Mouse (Mus musculus) liver, adult 2 months (tissue): ENCODE results near the gene Uroc1. TPM values are rescaled to one million over a fixed set of nuclear protein-coding genes. Genes with fewer than 3 reads are reported as not detected.
A peak's percentile ranks its signal among the peaks of the same experiment; 100 is the strongest.

Source experiments
- DNase-seq: peaks from one replicate; pipeline ENCODE4 v3.0.0-alpha.2; 2011; ENCODE audit warnings: low read depth, low spot score; ENCODE audit errors: extremely low read depth
- H3K27ac ChIP-seq: fragments of 200-500 bp; replicated peaks from 2 replicates; pipeline ENCODE4 v1.5.1; 2012; ENCODE audit warnings: low read depth, mild to moderate bottlenecking, control low read depth, inconsistent platforms, low read length; ENCODE audit not compliant: insufficient read depth
- H3K27me3 ChIP-seq: fragments of 200-500 bp; 2 replicates; pipeline ENCODE4 v1.6.1; 2012; ENCODE audit warnings: mild to moderate bottlenecking, moderate library complexity, low read length, inconsistent platforms; ENCODE audit not compliant: control insufficient read depth, insufficient read depth
- H3K36me3 ChIP-seq: fragments of 200-500 bp; 2 replicates; pipeline ENCODE4 v1.6.1; 2012; ENCODE audit warnings: low read length, inconsistent platforms; ENCODE audit not compliant: control insufficient read depth, insufficient read depth
- H3K4me1 ChIP-seq: fragments of 200-500 bp; 2 replicates; pipeline ENCODE4 v1.6.1; 2011; ENCODE audit warnings: low read length; ENCODE audit not compliant: control insufficient read depth, insufficient read depth
- H3K4me3 ChIP-seq: fragments of 200-500 bp; 2 replicates; pipeline ENCODE4 v1.5.1; 2011; ENCODE audit warnings: low read depth, mild to moderate bottlenecking, control low read depth, low read length, moderate library complexity; ENCODE audit not compliant: insufficient read depth
- H3K79me2 ChIP-seq: fragments of 200-500 bp; 2 replicates; pipeline ENCODE4 v1.6.1; 2012; ENCODE audit warnings: inconsistent platforms, mild to moderate bottlenecking, low read length, moderate library complexity; ENCODE audit not compliant: control insufficient read depth, insufficient read depth
- H3K9ac ChIP-seq: fragments of 200-500 bp; 2 replicates; pipeline ENCODE4 v1.6.1; 2012; ENCODE audit warnings: low read depth, mild to moderate bottlenecking, control low read depth, inconsistent platforms, low read length
- CTCF ChIP-seq: fragments of 200-500 bp; IDR thresholded peaks from 2 replicates; pipeline ENCODE4 v1.5.1; 2011; ENCODE audit warnings: low read depth, low read length, control low read depth
- POLR2A ChIP-seq: fragments of 200-500 bp; IDR thresholded peaks from 2 replicates; pipeline ENCODE4 v1.6.1; 2011; ENCODE audit warnings: low read length, control low read depth; ENCODE audit not compliant: insufficient read depth; ENCODE audit errors: extremely low read depth
- WGBS: fragments of 180-500 bp; shearing (Covaris S2); methylation state at CpG from one replicate; pipeline ENCODE4 v1.1.7; 2018; 5-methylcytosine and 5-hydroxymethylcytosine counted together
- polyA plus RNA-seq: library from polyadenylated mRNA; depleted of rRNA; stranded (reverse); fragments of >200 nt; gene quantifications from 2 replicates; pipeline ENCODE4 v1.2.3, GENCODE M21; 2012; rRNA removed
- total RNA-seq: library from RNA; depleted of rRNA; stranded (reverse); fragments of >200 nt; gene quantifications from 2 replicates; pipeline ENCODE4 v1.2.3, GENCODE M21; 2014; rRNA removed

Gene Uroc1
- total and polyA plus RNA-seq, 2 experiments = 239 to 399 TPM

- Histone ChIP-seq H3K27me3 (no peaks in the 10 kb centered on the region), H3K9ac (no peak overlapping the region), H3K4me1 (peaks cover 33% of the 10 kb centered on the region), H3K4me3 (no peak overlapping the region), H3K27ac (peak overlapping the region; percentile 45), H3K79me2 (no peaks in the 10 kb centered on the region), H3K36me3 (peaks cover 12% of the 10 kb centered on the region)
- WGBS = 77% methylated on average over 3 of the region's 3 CpGs
- TF ChIP-seq POLR2A (no peak), CTCF (no peak)
- peak; percentile 81 for DNase-seq
Measured at GRCm38 (mm10) chr6:90397291-90397690, 64.2 kb downstream of the Uroc1 start.

DNA sequence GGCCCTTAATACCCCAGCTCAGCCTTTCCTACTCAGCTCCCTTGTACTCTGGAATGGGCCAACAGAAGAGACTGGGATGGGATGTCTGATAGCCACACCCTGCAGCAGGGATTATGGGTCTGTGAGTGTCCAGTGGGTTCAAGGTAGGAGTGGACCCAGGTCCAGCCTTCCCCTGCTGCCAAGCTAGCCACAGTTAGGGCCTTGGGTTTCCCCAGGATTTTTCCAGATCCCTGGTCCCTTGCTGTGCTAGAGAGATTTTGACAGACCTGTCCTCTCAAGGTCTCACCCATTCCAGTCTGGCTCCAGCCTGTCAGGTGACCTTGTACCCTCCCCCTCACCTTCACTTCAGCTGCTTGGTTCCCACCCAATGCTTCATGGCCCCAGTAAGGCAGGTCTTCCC, 75.5 kb downstream of the Uroc1 start:
- H3K9ac ChIP-seq = no peak overlapping the region
- TF ChIP-seq CTCF = no peak
- no peak for TF ChIP-seq POLR2A
- no peak overlapping the region for H3K4me3 ChIP-seq
- no peaks in the 10 kb centered on the region for H3K79me2 ChIP-seq
- H3K4me1 ChIP-seq = peaks cover 5% of the 10 kb centered on the region; the same call in 1 of the 2 replicates
- no peak for DNase-seq
- H3K27me3 ChIP-seq = no peaks in the 10 kb centered on the region
- H3K27ac ChIP-seq = no peak overlapping the region
- H3K36me3 ChIP-seq = no peaks in the 10 kb centered on the region; the same call in 1 of the 2 replicates

DNA sequence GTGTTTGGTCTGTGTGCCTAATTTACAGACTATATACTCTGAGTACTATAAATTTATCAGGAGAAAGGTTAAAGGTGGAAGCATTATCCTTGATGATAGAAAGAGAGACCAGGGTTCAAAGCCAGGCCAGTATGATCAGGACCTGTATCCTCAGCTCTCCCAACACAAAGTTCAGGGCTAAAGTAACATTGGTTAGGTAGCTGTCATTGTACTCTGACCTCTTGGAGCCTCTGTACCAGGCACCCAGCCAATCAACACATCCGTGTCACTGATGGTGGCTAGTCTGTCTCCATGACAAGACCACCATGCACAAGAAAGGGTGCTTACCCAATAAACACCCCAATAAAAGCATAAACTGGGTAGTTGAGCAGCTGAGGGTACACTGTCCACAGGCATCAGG, 77.9 kb downstream of the Uroc1 start:
- H3K4me3 ChIP-seq = no peak overlapping the region
- no peaks in the 10 kb centered on the region for H3K36me3 ChIP-seq
- H3K4me1 ChIP-seq = peaks cover 5% of the 10 kb centered on the region; the same call in 1 of the 2 replicates
- no peaks in the 10 kb centered on the region for H3K27me3 ChIP-seq
- DNase-seq = peak; percentile 81
- H3K9ac ChIP-seq = no peak overlapping the region
- no peaks in the 10 kb centered on the region for H3K79me2 ChIP-seq
- H3K27ac ChIP-seq = no peak overlapping the region
- TF ChIP-seq CTCF (no peak), POLR2A (no peak)
- 10% methylated on average over 1 of the region's 1 CpGs for WGBS

GRCm38 (mm10) chr6:90411926-90412325, 78.8 kb downstream of the Uroc1 start:
- Histone ChIP-seq H3K9ac (no peak overlapping the region), H3K36me3 (no peaks in the 10 kb centered on the region), H3K79me2 (no peaks in the 10 kb centered on the region), H3K4me3 (no peak overlapping the region), H3K27me3 (no peaks in the 10 kb centered on the region), H3K4me1 (peaks cover 5% of the 10 kb centered on the region; the same call in 1 of the 2 replicates), H3K27ac (no peak overlapping the region)
- DNase-seq = peak; percentile 39
- 47% methylated on average over 7 of the region's 7 CpGs for WGBS
- no peak for TF ChIP-seq POLR2A
- no peak for TF ChIP-seq CTCF

Other genes with a start within 250 kb of the Uroc1 start
- not detected in 2 replicates for gene Vmn1r50, start 231.9 kb upstream of the Uroc1 start, total RNA-seq
- gene Vmn1r50, start 231.9 kb upstream of the Uroc1 start, polyA plus RNA-seq = not detected in 2 replicates
- gene Vmn1r51, start 210.7 kb upstream of the Uroc1 start, total RNA-seq = not detected in 2 replicates
- not detected in 2 replicates for gene Vmn1r51, start 210.7 kb upstream of the Uroc1 start, polyA plus RNA-seq
- gene Vmn1r52, start 158.5 kb upstream of the Uroc1 start, total RNA-seq = not detected in 2 replicates
- gene Vmn1r52, start 158.5 kb upstream of the Uroc1 start, polyA plus RNA-seq = not detected in 2 replicates
- gene V1ra8, start 130.5 kb upstream of the Uroc1 start, total RNA-seq = not detected in 2 replicates
- gene V1ra8, start 130.5 kb upstream of the Uroc1 start, polyA plus RNA-seq = not detected in 2 replicates
- 0.18 and 1.0 TPM in 2 replicates for gene Vmn1r53, start 108.8 kb upstream of the Uroc1 start, total RNA-seq
- gene Vmn1r53, start 108.8 kb upstream of the Uroc1 start, polyA plus RNA-seq = 0.81 TPM in 1 of 2 replicates, not detected in the other
- not detected in 2 replicates for gene Vmn1r54, start 87.0 kb upstream of the Uroc1 start, total RNA-seq
- not detected in 2 replicates for gene Vmn1r54, start 87.0 kb upstream of the Uroc1 start, polyA plus RNA-seq
- gene BC048671, start 32.1 kb upstream of the Uroc1 start, total RNA-seq = not detected in 2 replicates
- not detected in 2 replicates for gene BC048671, start 32.1 kb upstream of the Uroc1 start, polyA plus RNA-seq
- gene Chst13, start 8.1 kb upstream of the Uroc1 start, total RNA-seq = 9.3 and 11.9 TPM in 2 replicates
- 26.8 and 42.7 TPM in 2 replicates for gene Chst13, start 8.1 kb upstream of the Uroc1 start, polyA plus RNA-seq
- gene Zxdc, start 36.2 kb downstream of the Uroc1 start, total RNA-seq = 9.8 and 13.3 TPM in 2 replicates
- gene Zxdc, start 36.2 kb downstream of the Uroc1 start, polyA plus RNA-seq = 9.1 and 10.1 TPM in 2 replicates
- 0.20 and 0.28 TPM in 2 replicates for gene Cfap100, start 95.5 kb downstream of the Uroc1 start, total RNA-seq
- 0.17 and 0.33 TPM in 2 replicates for gene Cfap100, start 95.5 kb downstream of the Uroc1 start, polyA plus RNA-seq
- gene Klf15, start 129.3 kb downstream of the Uroc1 start, total RNA-seq = 148 and 168 TPM in 2 replicates
- 147 and 252 TPM in 2 replicates for gene Klf15, start 129.3 kb downstream of the Uroc1 start, polyA plus RNA-seq
- gene Aldh1l1, start 153.1 kb downstream of the Uroc1 start, total RNA-seq = 1,071 and 1,237 TPM in 2 replicates
- 834 and 897 TPM in 2 replicates for gene Aldh1l1, start 153.1 kb downstream of the Uroc1 start, polyA plus RNA-seq